In genomic region chr6:4026367-4026766, GRCm38 (mm10) we compare ENCODE assay signal across 29 mouse cellular contexts. TPM values are rescaled to one million over a fixed set of nuclear protein-coding genes. Genes with fewer than 3 reads are reported as not detected.
A peak's percentile ranks its signal among the peaks of the same experiment; 100 is the strongest.
DNase-seq lines count a peak whose midpoint lies in the region; ATAC-seq and TF ChIP-seq lines count a peak whose summit lies in the region.
"Had no signal": no experiment of that assay in that cellular context is flagged by ENCODE, and none has a peak within 500 bp of the region (broad histone marks: within the 10 kb centered on the region; RNA-seq: fewer than 3 reads in every experiment).

No protein-coding gene starts in this region.

- H3K9ac ChIP-seq in limb, embryonic 15.5 days = no peak overlapping the region
- no peak overlapping the region for H3K9ac ChIP-seq in CH12.LX (ENCODE audit: insufficient read depth, low read depth)
- no peak overlapping the region for H3K9ac ChIP-seq in forebrain, embryonic 16.5 days (replicated peaks; ENCODE audit: low read depth, low read length)
- H3K9ac ChIP-seq in kidney, embryonic 15.5 days = no peak overlapping the region
- H3K9ac ChIP-seq: embryonic facial prominence, embryonic 12.5 days; forebrain, embryonic 13.5 days; forebrain, embryonic 15.5 days had no signal

- H3K4me1 ChIP-seq in limb, embryonic 15.5 days = no peaks in the 10 kb centered on the region
- H3K4me1 ChIP-seq in limb, embryonic 10.5 days = no peaks in the 10 kb centered on the region
- H3K4me1 ChIP-seq in CH12.LX (ENCODE audit: control insufficient read depth in 1 of 2, insufficient read depth in 2 of 2) = 0 out of 4 replicates have a peak, but pooled peaks cover 0 to 3% of the 10 kb centered on the region in 2 experiments
- no peaks in the 10 kb centered on the region for H3K4me1 ChIP-seq in forebrain, embryonic 16.5 days (replicated peaks; ENCODE audit: control insufficient read depth, insufficient read depth, low read length)
- H3K4me1 ChIP-seq in kidney, embryonic 15.5 days = no peaks in the 10 kb centered on the region
- H3K4me1 ChIP-seq: embryonic facial prominence, embryonic 12.5 days; forebrain, embryonic 13.5 days; forebrain, embryonic 15.5 days had no signal

- H3K27me3 ChIP-seq in limb, embryonic 15.5 days = no peaks in the 10 kb centered on the region
- no peaks in the 10 kb centered on the region for H3K27me3 ChIP-seq in limb, embryonic 10.5 days (ENCODE audit: low read depth, poor library complexity, severe bottlenecking)
- no peaks in the 10 kb centered on the region for H3K27me3 ChIP-seq in CH12.LX (replicated peaks)
- H3K27me3 ChIP-seq in forebrain, embryonic 16.5 days (replicated peaks; ENCODE audit: control insufficient read depth, insufficient read depth, low read length) = no peaks in the 10 kb centered on the region
- H3K27me3 ChIP-seq in kidney, embryonic 15.5 days = no peaks in the 10 kb centered on the region
- H3K27me3 ChIP-seq: embryonic facial prominence, embryonic 12.5 days; forebrain, embryonic 13.5 days; forebrain, embryonic 15.5 days had no signal

- in situ Hi-C loops in CH12.LX (cut with MboI; ENCODE audit: low pct_ligation_motif_present, low pct_unique_long_range_greater_than_20kb, low sequenced_read_pairs) = no loop called here

- TF ChIP-seq CTCF in CH12.LX (conservative IDR thresholded peaks at IDR 0.05 in 1 of 2, IDR thresholded peaks at IDR 0.05 in 1 of 2; ENCODE audit: low read depth in 2 of 2, low read length in 2 of 2) = no peak

- WGBS in limb, embryonic 15.5 days = 44% methylated on average over 2 of the region's 2 CpGs
- WGBS in limb, embryonic 10.5 days = 70% methylated on average over 2 of the region's 2 CpGs
- WGBS in forebrain, embryonic 16.5 days = 73% methylated on average over 2 of the region's 2 CpGs
- 57% methylated on average over 2 of the region's 2 CpGs for WGBS in kidney, embryonic 15.5 days

- H3K9me3 ChIP-seq in limb, embryonic 15.5 days = no peaks in the 10 kb centered on the region
- no peaks in the 10 kb centered on the region for H3K9me3 ChIP-seq in limb, embryonic 10.5 days (replicated peaks)
- no peaks in the 10 kb centered on the region for H3K9me3 ChIP-seq in CH12.LX (replicated peaks; ENCODE audit: low read length)
- H3K9me3 ChIP-seq in forebrain, embryonic 16.5 days (ENCODE audit: control insufficient read depth, low read length) = no peaks in the 10 kb centered on the region
- no peaks in the 10 kb centered on the region for H3K9me3 ChIP-seq in kidney, embryonic 15.5 days (replicated peaks)
- H3K9me3 ChIP-seq: embryonic facial prominence, embryonic 10.5 days; embryonic facial prominence, embryonic 12.5 days; forebrain, embryonic 13.5 days; forebrain, embryonic 15.5 days had no signal

- no peak for TF ChIP-seq EP300 in CH12.LX (IDR thresholded peaks at IDR 0.05; ENCODE audit: low read length)

- no peaks in the 10 kb centered on the region for H3K36me3 ChIP-seq in limb, embryonic 15.5 days
- H3K36me3 ChIP-seq in limb, embryonic 10.5 days = no peaks in the 10 kb centered on the region
- no peaks in the 10 kb centered on the region for H3K36me3 ChIP-seq in CH12.LX (replicated peaks in 1 of 2; ENCODE audit: control insufficient read depth in 1 of 2, insufficient read depth in 1 of 2, low read length in 1 of 2)
- no peaks in the 10 kb centered on the region for H3K36me3 ChIP-seq in forebrain, embryonic 16.5 days (ENCODE audit: control insufficient read depth, insufficient read depth)
- H3K36me3 ChIP-seq in kidney, embryonic 15.5 days = no peaks in the 10 kb centered on the region
- H3K36me3 ChIP-seq: embryonic facial prominence, embryonic 10.5 days; embryonic facial prominence, embryonic 12.5 days; forebrain, embryonic 15.5 days had no signal

- no peak overlapping the region for H3K4me2 ChIP-seq in limb, embryonic 15.5 days
- peak overlapping the region; percentile 2; the same call in 1 of the 2 replicates for H3K4me2 ChIP-seq in CH12.LX (ENCODE audit: insufficient read depth, low read depth, poor library complexity, severe bottlenecking)
- H3K4me2 ChIP-seq in forebrain, embryonic 16.5 days (ENCODE audit: low read length) = no peak overlapping the region
- no peak overlapping the region for H3K4me2 ChIP-seq in kidney, embryonic 15.5 days
- H3K4me2 ChIP-seq: embryonic facial prominence, embryonic 12.5 days; forebrain, embryonic 13.5 days; forebrain, embryonic 15.5 days had no signal

- H3K79me2 ChIP-seq in CH12.LX (replicated peaks; ENCODE audit: control insufficient read depth, extremely low read depth, insufficient read depth, poor library complexity, severe bottlenecking) = no peaks in the 10 kb centered on the region

- H3K27ac ChIP-seq in limb, embryonic 15.5 days = no peak overlapping the region
- H3K27ac ChIP-seq in limb, embryonic 10.5 days = no peak overlapping the region
- no peak overlapping the region for H3K27ac ChIP-seq in CH12.LX (ENCODE audit: insufficient read depth, low read depth)
- no peak overlapping the region for H3K27ac ChIP-seq in forebrain, embryonic 16.5 days (ENCODE audit: low read length)
- no peak overlapping the region for H3K27ac ChIP-seq in kidney, embryonic 15.5 days
- H3K27ac ChIP-seq: embryonic facial prominence, embryonic 10.5 days; embryonic facial prominence, embryonic 12.5 days; forebrain, embryonic 13.5 days; forebrain, embryonic 15.5 days had no signal

- no peak for TF ChIP-seq RAD21 in CH12.LX (IDR thresholded peaks at IDR 0.05; ENCODE audit: low read depth, low read length)

- dilution Hi-C loops in CH12.LX (cut with MboI; ENCODE audit: extremely low pct_ligation_motif_present, extremely low pct_unique_long_range_greater_than_20kb, low sequenced_read_pairs) = no loop called here

- no peak for TF ChIP-seq POLR2A in CH12.LX (IDR thresholded peaks at IDR 0.05; ENCODE audit: low read depth, low read length)

- peak; percentile 44; the same call in 1 of the 2 replicates for ATAC-seq in limb, embryonic 15.5 days (ENCODE audit: insufficient number of reproducible peaks, low FRiP score, low TSS enrichment, low read depth)
- ATAC-seq in hematopoietic stem cell, adult 5-6 weeks (replicated peaks in 1 of 2; ENCODE audit: insufficient read depth in 1 of 2, low FRiP score in 2 of 2, low TSS enrichment in 1 of 2, low read depth in 1 of 2, poor library complexity in 2 of 2, severe bottlenecking in 2 of 2) = peak; percentile 89 to 91
- no peak for ATAC-seq in forebrain, embryonic 16.5 days
- no peak for ATAC-seq in kidney, embryonic 15.5 days (replicated peaks; ENCODE audit: low FRiP score)
- ATAC-seq: CD4-positive, CD25-positive, alpha-beta regulatory T cell, adult 4 months; forebrain, embryonic 13.5 days; forebrain, embryonic 15.5 days had no signal

- no peak for DNase-seq in limb, embryonic 10.5 days (ENCODE audit: low spot score)
- DNase-seq in 416B (ENCODE audit: low read depth) = peak; percentile 62
- DNase-seq in CH12.LX (ENCODE audit: extremely low read depth) = no peak
- DNase-seq in ovary, postnatal 36 days (ENCODE audit: low spot score) = no peak
- DNase-seq: adrenal gland, adult 2 months; adrenal gland, postnatal 10 days; adrenal gland, postnatal 25 days; B cell, adult 2 months; cerebellum, adult 11 months; cerebellum, adult 18-20 months; cerebellum, adult 8-10 months; cerebellum, adult 9-11 months; cerebellum, postnatal 14 days; cerebellum, postnatal 36 days had no signal

- no peak overlapping the region for H3K4me3 ChIP-seq in limb, embryonic 15.5 days
- H3K4me3 ChIP-seq in limb, embryonic 10.5 days = no peak overlapping the region
- no peak overlapping the region for H3K4me3 ChIP-seq in CH12.LX (replicated peaks in 1 of 3; ENCODE audit: low read depth in 2 of 3, low read length in 2 of 3, poor library complexity in 1 of 3)
- no peak overlapping the region for H3K4me3 ChIP-seq in forebrain, embryonic 16.5 days (replicated peaks; ENCODE audit: low read length)
- H3K4me3 ChIP-seq in kidney, embryonic 15.5 days (replicated peaks) = no peak overlapping the region
- H3K4me3 ChIP-seq: embryonic facial prominence, embryonic 10.5 days; embryonic facial prominence, embryonic 12.5 days; forebrain, embryonic 13.5 days; forebrain, embryonic 15.5 days had no signal

TF ChIP-seq in CH12.LX, 34 proteins besides CTCF, POLR2A, EP300 and RAD21:
- TF ChIP-seq ZKSCAN1 (IDR thresholded peaks at IDR 0.05; ENCODE audit: borderline replicate concordance, low read depth, low read length) (no peak), SMC3 (IDR thresholded peaks at IDR 0.05; ENCODE audit: low read depth, low read length) (no peak)

RNA-seq across cellular contexts. Expression of gene Gng11, which starts 22.7 kb away (rescaled TPM):
- polyA plus RNA-seq in limb, embryonic 15.5 days (2015; fragmentation: Nextera tagmentation; extraction: Ambion mirVana) = 86.6 and 96.0 TPM in 2 replicates
- 31.5 and 35.1 TPM in 2 replicates for polyA plus RNA-seq in limb, embryonic 10.5 days (2016; fragmentation: Nextera tagmentation; extraction: Ambion mirVana)
- total RNA-seq in CH12.LX (2012; rRNA removed) (not detected in 2 replicates), CH12.LX (2014; rRNA removed) (not detected in 2 replicates)
- polyA plus RNA-seq in CH12.LX (2012; ENCODE audit: insufficient read length, low read depth) = not detected in 2 replicates
- 5.9 and 24.0 TPM in 2 replicates for total RNA-seq in hematopoietic stem cell, adult 5-6 weeks (2017)
- 18.4 and 23.7 TPM in 2 replicates for polyA plus RNA-seq in forebrain, embryonic 16.5 days (2015; fragmentation: Nextera tagmentation; extraction: Ambion mirVana)
- polyA plus RNA-seq in kidney, embryonic 15.5 days (2015; fragmentation: Nextera tagmentation; extraction: Ambion mirVana) = 81.3 and 82.3 TPM in 2 replicates
- total RNA-seq: MEL had no signal
- polyA plus RNA-seq: CD4-positive, CD25-positive, alpha-beta regulatory T cell, adult 4 months had no signal

RNA-seq across cellular contexts. Expression of gene Gngt1, which starts 32.8 kb away (rescaled TPM):
- polyA plus RNA-seq in limb, embryonic 15.5 days (2015; fragmentation: Nextera tagmentation; extraction: Ambion mirVana) = not detected in 2 replicates
- not detected in 2 replicates for polyA plus RNA-seq in limb, embryonic 10.5 days (2016; fragmentation: Nextera tagmentation; extraction: Ambion mirVana)
- not detected in 2 replicates for total RNA-seq in CH12.LX (2012; rRNA removed)
- not detected in 2 replicates for total RNA-seq in CH12.LX (2014; rRNA removed)
- polyA plus RNA-seq in CH12.LX (2012; ENCODE audit: insufficient read length, low read depth) = not detected in 2 replicates
- not detected in 2 replicates for total RNA-seq in hematopoietic stem cell, adult 5-6 weeks (2017)
- not detected in 2 replicates for polyA plus RNA-seq in forebrain, embryonic 16.5 days (2015; fragmentation: Nextera tagmentation; extraction: Ambion mirVana)
- not detected in 2 replicates for polyA plus RNA-seq in kidney, embryonic 15.5 days (2015; fragmentation: Nextera tagmentation; extraction: Ambion mirVana)
- total RNA-seq: adrenal gland, adult 2 months; adrenal gland, postnatal 10 days; adrenal gland, postnatal 25 days; adrenal gland, postnatal 4 days; ES-E14; MEL had no signal
- polyA plus RNA-seq: adrenal gland, adult 2 months; brain, embryonic 14.5 days; CD4-positive, CD25-positive, alpha-beta regulatory T cell, adult 4 months; cortical plate, adult 2 months; embryonic facial prominence, embryonic 10.5 days; embryonic facial prominence, embryonic 12.5 days; forebrain, embryonic 11.5 days; forebrain, embryonic 13.5 days; forebrain, embryonic 15.5 days had no signal

RNA-seq across cellular contexts. Expression of gene Tfpi2, which starts 37.6 kb away (rescaled TPM):
- polyA plus RNA-seq in limb, embryonic 15.5 days (2015; fragmentation: Nextera tagmentation; extraction: Ambion mirVana) = 2.5 and 4.6 TPM in 2 replicates
- 0.41 and 0.90 TPM in 2 replicates for polyA plus RNA-seq in limb, embryonic 10.5 days (2016; fragmentation: Nextera tagmentation; extraction: Ambion mirVana)
- not detected in 2 replicates for total RNA-seq in CH12.LX (2012; rRNA removed)
- total RNA-seq in CH12.LX (2014; rRNA removed) = not detected in 2 replicates
- polyA plus RNA-seq in CH12.LX (2012; ENCODE audit: insufficient read length, low read depth) = not detected in 2 replicates
- total RNA-seq in hematopoietic stem cell, adult 5-6 weeks (2017) = not detected in 2 replicates
- polyA plus RNA-seq in forebrain, embryonic 16.5 days (2015; fragmentation: Nextera tagmentation; extraction: Ambion mirVana) = 0.41 and 0.46 TPM in 2 replicates
- polyA plus RNA-seq in kidney, embryonic 15.5 days (2015; fragmentation: Nextera tagmentation; extraction: Ambion mirVana) = 3.2 TPM in 2 replicates
- total RNA-seq: MEL had no signal

Comparison
In these comparisons a context has a peak if more than half of its experiments do, and no peak if none do; other contexts are left out.
1. ATAC-seq: peak in limb, embryonic 15.5 days (single experiment) and hematopoietic stem cell, adult 5-6 weeks (2 of 2); none in forebrain, embryonic 16.5 days (single experiment) and kidney, embryonic 15.5 days (single experiment).
2. RNA of gene Gng11, which starts 22.7 kb away (polyA plus RNA-seq): 86.6 to 96.0 TPM in limb, embryonic 15.5 days, 81.3 to 82.3 TPM in kidney, embryonic 15.5 days, 31.5 to 35.1 TPM in limb, embryonic 10.5 days and 18.4 to 23.7 TPM in forebrain, embryonic 16.5 days; not detected in CH12.LX; every median in the first group is over 10 times any median in the second.